ENCODE assay signal across 8 mouse cellular contexts in genomic region chr7:18909797-18910196, GRCm38 (mm10). TPM values are rescaled to one million over a fixed set of nuclear protein-coding genes. Genes with fewer than 3 reads are reported as not detected.
DNase-seq lines count a peak whose midpoint lies in the region; ATAC-seq and TF ChIP-seq lines count a peak whose summit lies in the region.

No protein-coding gene starts in this region.

- H3K9me3 ChIP-seq in heart, embryonic 15.5 days (replicated peaks) = no peaks in the 10 kb centered on the region
- no peaks in the 10 kb centered on the region for H3K9me3 ChIP-seq in MEL (replicated peaks; ENCODE audit: insufficient read depth, low read length)
- H3K9me3 ChIP-seq in hindbrain, embryonic 10.5 days = no peaks in the 10 kb centered on the region

- DNase-seq in heart, adult 18-20 months = no peak
- no peak for DNase-seq in MEL (ENCODE audit: low read depth, low spot score)
- DNase-seq in hindbrain, embryonic 10.5 days (ENCODE audit: low spot score) = no peak
- DNase-seq in thymus, postnatal 10 days (ENCODE audit: low spot score in 2 of 2) = no peak
- no peak for DNase-seq in urinary bladder, postnatal 10 days (ENCODE audit: low spot score)
- DNase-seq in kidney, postnatal 36 days = no peak

- peaks cover 17% of the 10 kb centered on the region for H3K4me1 ChIP-seq in heart, embryonic 15.5 days (replicated peaks)
- peaks cover 0 to 13% of the 10 kb centered on the region in 2 experiments; a peak in 3 of 4 replicates for H3K4me1 ChIP-seq in MEL (ENCODE audit: control insufficient read depth in 1 of 2, insufficient read depth in 2 of 2, low read length in 2 of 2)
- H3K4me1 ChIP-seq in hindbrain, embryonic 10.5 days (replicated peaks) = peaks cover 32% of the 10 kb centered on the region

- WGBS in heart, embryonic 15.5 days = 5% methylated on average over 17 of the region's 17 CpGs
- 9% methylated on average over 17 of the region's 17 CpGs for WGBS in hindbrain, embryonic 10.5 days

- no peak for TF ChIP-seq EP300 in MEL (IDR thresholded peaks at IDR 0.05; ENCODE audit: low read depth in 1 of 2, low read length in 2 of 2)

- peaks cover 16% of the 10 kb centered on the region for H3K79me2 ChIP-seq in MEL (ENCODE audit: control insufficient read depth, insufficient read depth, low read length, poor library complexity)

- H3K9ac ChIP-seq in heart, embryonic 15.5 days = peak overlapping the region; percentile 80
- H3K9ac ChIP-seq in MEL (ENCODE audit: control insufficient read depth, low read depth, low read length, poor library complexity, severe bottlenecking) = peak overlapping the region; percentile 72

- H3K4me2 ChIP-seq in heart, embryonic 15.5 days = peak overlapping the region; percentile 81

- H3K27me3 ChIP-seq in heart, embryonic 15.5 days = no peaks in the 10 kb centered on the region
- no peaks in the 10 kb centered on the region for H3K27me3 ChIP-seq in MEL (ENCODE audit: control insufficient read depth in 1 of 2, insufficient read depth in 2 of 2, low read length in 2 of 2)
- H3K27me3 ChIP-seq in hindbrain, embryonic 10.5 days (ENCODE audit: insufficient read depth, poor library complexity, severe bottlenecking) = no peaks in the 10 kb centered on the region

- peak overlapping the region; percentile 92 for H3K4me3 ChIP-seq in heart, embryonic 15.5 days
- H3K4me3 ChIP-seq in MEL (ENCODE audit: control insufficient read depth in 1 of 2, insufficient read depth in 1 of 2, low read depth in 2 of 2, low read length in 2 of 2) = peak overlapping the region; percentile 64 to 97
- H3K4me3 ChIP-seq in hindbrain, embryonic 10.5 days = peak overlapping the region; percentile 80

- TF ChIP-seq POLR2A in MEL (IDR thresholded peaks at IDR 0.05; ENCODE audit: control insufficient read depth in 1 of 2, insufficient read depth in 1 of 2, low read depth in 1 of 2, low read length in 2 of 2, poor library complexity in 1 of 2) = no peak

- peak overlapping the region; percentile 36; the same call in 1 of the 2 replicates for H3K27ac ChIP-seq in heart, embryonic 15.5 days
- H3K27ac ChIP-seq in MEL (ENCODE audit: control insufficient read depth, low read depth, low read length) = peak overlapping the region; percentile 36
- H3K27ac ChIP-seq in hindbrain, embryonic 10.5 days = peak overlapping the region; percentile 83

- no peak for TF ChIP-seq CTCF in MEL (IDR thresholded peaks at IDR 0.05 in 2 of 3, conservative IDR thresholded peaks at IDR 0.05 in 1 of 3; ENCODE audit: control insufficient read depth in 1 of 3, insufficient read depth in 1 of 3, low read depth in 2 of 3, low read length in 3 of 3, poor library complexity in 1 of 3, severe bottlenecking in 1 of 3)

- 0 out of 2 replicates have a peak, but pooled peaks have one; percentile 3 for ATAC-seq in heart, embryonic 15.5 days (replicated peaks; ENCODE audit: insufficient number of reproducible peaks, insufficient read depth, low FRiP score, low read depth)
- ATAC-seq in megakaryocyte-erythroid progenitor cell, adult 5-6 weeks (replicated peaks; ENCODE audit: low FRiP score, low TSS enrichment, poor library complexity, severe bottlenecking) = peak; percentile 43

- no peak for TF ChIP-seq RAD21 in MEL (IDR thresholded peaks at IDR 0.05; ENCODE audit: low read depth, low read length)

- no peaks in the 10 kb centered on the region for H3K36me3 ChIP-seq in heart, embryonic 15.5 days
- H3K36me3 ChIP-seq in MEL (ENCODE audit: control insufficient read depth in 1 of 2, insufficient read depth in 2 of 2, low read length in 2 of 2) = peaks cover 0 to 5% of the 10 kb centered on the region in 2 experiments; a peak in 2 of 4 replicates
- H3K36me3 ChIP-seq in hindbrain, embryonic 10.5 days = peaks cover 19% of the 10 kb centered on the region

TF ChIP-seq in MEL, 35 proteins besides CTCF, POLR2A, EP300 and RAD21:
- TF ChIP-seq MYC (IDR thresholded peaks at IDR 0.05; ENCODE audit: low read depth, low read length) (no peak), CHD1 (IDR thresholded peaks at IDR 0.05; ENCODE audit: low read depth, low read length) (no peak), TAL1 (IDR thresholded peaks at IDR 0.05; ENCODE audit: low read length) (no peak)

RNA-seq across cellular contexts. Expression of gene Ccdc61, which starts 0.4 kb away (rescaled TPM):
- polyA plus RNA-seq in heart, embryonic 15.5 days (2015; fragmentation: Nextera tagmentation; extraction: Ambion mirVana) = 20.6 and 26.8 TPM in 2 replicates
- 10 to 100 TPM in 1 of 2 experiments, 1 to 10 TPM in 1; 8.8 to 10.2 TPM for total RNA-seq in heart, adult 18-20 months (2021)
- 19.7 TPM in 2 replicates for total RNA-seq in MEL (2012; rRNA removed)
- 10 to 100 TPM in 1 of 2 experiments, not detected in 1; 69.8 TPM for polyA plus RNA-seq in MEL (2012; ENCODE audit: insufficient read depth in 1 of 2, insufficient read length in 2 of 2, low read depth in 1 of 2, low replicate concordance in 2 of 2, missing spikeins in 1 of 2)
- 36.8 and 39.2 TPM in 2 replicates for polyA plus RNA-seq in hindbrain, embryonic 10.5 days (2016; fragmentation: Nextera tagmentation; extraction: Ambion mirVana)
- total RNA-seq in megakaryocyte-erythroid progenitor cell, adult 5-6 weeks (2014; fragmentation: Nextera tagmentation) = 23.6 and 42.3 TPM in 2 replicates
- total RNA-seq in megakaryocyte-erythroid progenitor cell, adult 5-6 weeks (2017) = 6.8 and 13.3 TPM in 2 replicates

RNA-seq across cellular contexts. Expression of gene Nova2, which starts 15.9 kb away (rescaled TPM):
- polyA plus RNA-seq in heart, embryonic 15.5 days (2015; fragmentation: Nextera tagmentation; extraction: Ambion mirVana) = 0.53 and 0.79 TPM in 2 replicates
- total RNA-seq in heart, adult 18-20 months (2021) = 1 to 10 TPM; 4.4 to 4.9 TPM
- total RNA-seq in MEL (2012; rRNA removed) = 0.03 and 0.04 TPM in 2 replicates
- polyA plus RNA-seq in MEL (2012; ENCODE audit: insufficient read depth in 1 of 2, insufficient read length in 2 of 2, low read depth in 1 of 2, low replicate concordance in 2 of 2, missing spikeins in 1 of 2) = under 1 TPM in 1 of 2 experiments, not detected in 1; 0.22 TPM
- 3.5 and 7.3 TPM in 2 replicates for polyA plus RNA-seq in hindbrain, embryonic 10.5 days (2016; fragmentation: Nextera tagmentation; extraction: Ambion mirVana)
- not detected in 2 replicates for total RNA-seq in megakaryocyte-erythroid progenitor cell, adult 5-6 weeks (2014; fragmentation: Nextera tagmentation)
- total RNA-seq in megakaryocyte-erythroid progenitor cell, adult 5-6 weeks (2017) = not detected in 2 replicates

RNA-seq across cellular contexts. Expression of gene Pglyrp1, which starts 38.7 kb away (rescaled TPM):
- polyA plus RNA-seq in heart, embryonic 15.5 days (2015; fragmentation: Nextera tagmentation; extraction: Ambion mirVana) = 1.6 and 3.0 TPM in 2 replicates
- total RNA-seq in heart, adult 18-20 months (2021) = 1 to 10 TPM; 1.6 to 5.5 TPM
- not detected in 2 replicates for total RNA-seq in MEL (2012; rRNA removed)
- under 1 TPM in 1 of 2 experiments, not detected in 1; 0.33 TPM for polyA plus RNA-seq in MEL (2012; ENCODE audit: insufficient read depth in 1 of 2, insufficient read length in 2 of 2, low read depth in 1 of 2, low replicate concordance in 2 of 2, missing spikeins in 1 of 2)
- 1.0 and 1.5 TPM in 2 replicates for polyA plus RNA-seq in hindbrain, embryonic 10.5 days (2016; fragmentation: Nextera tagmentation; extraction: Ambion mirVana)
- 1.9 and 43.9 TPM in 2 replicates for total RNA-seq in megakaryocyte-erythroid progenitor cell, adult 5-6 weeks (2014; fragmentation: Nextera tagmentation)
- 0.61 and 2.2 TPM in 2 replicates for total RNA-seq in megakaryocyte-erythroid progenitor cell, adult 5-6 weeks (2017)
